Mouse (Mus musculus) neural tube, embryonic 14.5 days (tissue): ENCODE measurements around the gene Olfr56. TPM values are rescaled to one million over a fixed set of nuclear protein-coding genes. Genes with fewer than 3 reads are reported as not detected.

Source experiments
- ATAC-seq: fragments of 200-750 bp; cut with Nextera tagmentation; 2 replicates; pipeline ENCODE4 v1.8.0; 2017; ENCODE audit warnings: low read depth, mild to moderate bottlenecking, moderate TSS enrichment, moderate library complexity
- H3K27ac ChIP-seq: fragments of 300-500 bp; sonication (generic); 2 replicates; pipeline ENCODE4 v1.5.1; 2014; ENCODE audit warnings: low read depth, mild to moderate bottlenecking, control low read depth, low read length, moderate library complexity, mixed read lengths
- H3K27me3 ChIP-seq: fragments of 300-500 bp; sonication (generic); 2 replicates; pipeline ENCODE4 v1.6.1; 2014; ENCODE audit warnings: low read length; ENCODE audit not compliant: control insufficient read depth, insufficient read depth
- H3K36me3 ChIP-seq: fragments of 300-500 bp; sonication (generic); 2 replicates; pipeline ENCODE4 v1.6.1; 2014; ENCODE audit warnings: low read length, mixed read lengths; ENCODE audit not compliant: control insufficient read depth, insufficient read depth
- H3K4me1 ChIP-seq: fragments of 300-500 bp; sonication (generic); 2 replicates; pipeline ENCODE4 v1.6.1; 2014; ENCODE audit warnings: low read length; ENCODE audit not compliant: control insufficient read depth, insufficient read depth
- H3K4me2 ChIP-seq: fragments of 300-500 bp; sonication (generic); 2 replicates; pipeline ENCODE4 v1.6.1; 2014; ENCODE audit warnings: mild to moderate bottlenecking, low read depth, low read length, control low read depth
- H3K4me3 ChIP-seq: fragments of 300-500 bp; sonication (generic); 2 replicates; pipeline ENCODE4 v1.5.1; 2014; ENCODE audit warnings: low read depth, low read length, control low read depth, mixed read lengths
- H3K9ac ChIP-seq: fragments of 300-500 bp; sonication (generic); replicated peaks from 2 replicates; pipeline ENCODE4 v1.6.1; 2014; ENCODE audit warnings: low read depth, mild to moderate bottlenecking, control low read depth, low read length, mixed read lengths
- H3K9me3 ChIP-seq: fragments of 300-500 bp; sonication (generic); 2 replicates; pipeline ENCODE4 v1.6.1; 2016; ENCODE audit warnings: low read length; ENCODE audit not compliant: control insufficient read depth
- WGBS: fragments of 180-500 bp; shearing (Covaris S2); extraction: QIAGEN DNeasy Blood & Tissue Kit; methylation state at CpG from one replicate; pipeline ENCODE4 v1.1.7; 2014; 5-methylcytosine and 5-hydroxymethylcytosine counted together
- polyA plus RNA-seq: library from polyadenylated mRNA; unstranded; fragments of >200 nt; fragmentation: Nextera tagmentation; extraction: Ambion mirVana; gene quantifications from 2 replicates; pipeline ENCODE4 v1.2.1, GENCODE M21; 2014

The Olfr56 gene
- polyA plus RNA-seq, 1 experiment from 2014 or later = not detected

GRCm38 (mm10) chr11:49087830-49088616 lies 109.3 kb downstream of the Olfr56 start:
- no peak overlapping the region for H3K4me3 ChIP-seq
- 47% methylated on average over 22 of the region's 22 CpGs for WGBS
- H3K36me3 ChIP-seq = no peaks in the 10 kb centered on the region
- no peak overlapping the region for H3K4me2 ChIP-seq
- H3K27me3 ChIP-seq = no peaks in the 10 kb centered on the region
- H3K9ac ChIP-seq = no peak overlapping the region
- H3K27ac ChIP-seq = no peak overlapping the region
- no peaks in the 10 kb centered on the region for H3K9me3 ChIP-seq
- ATAC-seq = no peak
- no peaks in the 10 kb centered on the region for H3K4me1 ChIP-seq

GRCm38 (mm10) chr11:49088990-49089652 lies 110.4 kb downstream of the Olfr56 start:
- Histone ChIP-seq H3K27ac (no peak overlapping the region), H3K27me3 (no peaks in the 10 kb centered on the region), H3K36me3 (no peaks in the 10 kb centered on the region), H3K9ac (no peak overlapping the region), H3K9me3 (no peaks in the 10 kb centered on the region), H3K4me3 (no peak overlapping the region), H3K4me1 (no peaks in the 10 kb centered on the region), H3K4me2 (no peak overlapping the region)
- no peak for ATAC-seq
- 92% methylated on average over 5 of the region's 5 CpGs for WGBS

GRCm38 (mm10) chr11:49089735-49090507 lies 111.2 kb downstream of the Olfr56 start:
- no peaks in the 10 kb centered on the region for H3K4me1 ChIP-seq
- H3K9ac ChIP-seq = no peak overlapping the region
- ATAC-seq = no peak
- H3K4me2 ChIP-seq = no peak overlapping the region
- H3K36me3 ChIP-seq = no peaks in the 10 kb centered on the region
- H3K4me3 ChIP-seq = no peak overlapping the region
- H3K27ac ChIP-seq = no peak overlapping the region
- WGBS = 85% methylated on average over 3 of the region's 3 CpGs
- H3K27me3 ChIP-seq = no peaks in the 10 kb centered on the region
- H3K9me3 ChIP-seq = no peaks in the 10 kb centered on the region

- no peaks in the 10 kb centered on the region for H3K27me3 ChIP-seq
- H3K4me2 ChIP-seq = no peak overlapping the region
- no peak overlapping the region for H3K4me3 ChIP-seq
- no peaks in the 10 kb centered on the region for H3K4me1 ChIP-seq
- H3K27ac ChIP-seq = no peak overlapping the region
- 93% methylated on average over 5 of the region's 5 CpGs for WGBS
- no peaks in the 10 kb centered on the region for H3K9me3 ChIP-seq
- H3K36me3 ChIP-seq = no peaks in the 10 kb centered on the region
- ATAC-seq = no peak
- H3K9ac ChIP-seq = no peak overlapping the region
Observed at GRCm38 (mm10) chr11:49090551-49090950, 111.9 kb downstream of the Olfr56 start.

GRCm38 (mm10) chr11:49091171-49091570 lies 112.5 kb downstream of the Olfr56 start:
- ATAC-seq = no peak
- Histone ChIP-seq H3K4me3 (no peak overlapping the region), H3K9me3 (no peaks in the 10 kb centered on the region), H3K4me1 (no peaks in the 10 kb centered on the region), H3K4me2 (no peak overlapping the region), H3K27ac (no peak overlapping the region), H3K27me3 (no peaks in the 10 kb centered on the region), H3K9ac (no peak overlapping the region), H3K36me3 (no peaks in the 10 kb centered on the region)
- WGBS = 83% methylated on average over 4 of the region's 4 CpGs

- Histone ChIP-seq H3K36me3 (no peaks in the 10 kb centered on the region), H3K27ac (no peak overlapping the region), H3K9ac (no peak overlapping the region), H3K4me1 (no peaks in the 10 kb centered on the region), H3K4me3 (no peak overlapping the region), H3K9me3 (no peaks in the 10 kb centered on the region), H3K4me2 (no peak overlapping the region), H3K27me3 (no peaks in the 10 kb centered on the region)
- 88% methylated on average over 1 of the region's 1 CpGs for WGBS
- ATAC-seq = no peak
Observed at GRCm38 (mm10) chr11:49092053-49092586, 113.4 kb downstream of the Olfr56 start.

- Histone ChIP-seq H3K9ac (no peak overlapping the region), H3K27ac (no peak overlapping the region), H3K9me3 (no peaks in the 10 kb centered on the region), H3K4me2 (no peak overlapping the region), H3K36me3 (no peaks in the 10 kb centered on the region), H3K4me1 (no peaks in the 10 kb centered on the region), H3K27me3 (no peaks in the 10 kb centered on the region), H3K4me3 (no peak overlapping the region)
- WGBS = 93% methylated on average over 2 of the region's 2 CpGs
- no peak for ATAC-seq
Observed at GRCm38 (mm10) chr11:49092786-49093185, 114.1 kb downstream of the Olfr56 start.

- ATAC-seq = no peak
- WGBS = 87% methylated on average over 6 of the region's 6 CpGs
- no peak overlapping the region for H3K27ac ChIP-seq
- H3K36me3 ChIP-seq = no peaks in the 10 kb centered on the region
- H3K4me1 ChIP-seq = no peaks in the 10 kb centered on the region
- H3K9me3 ChIP-seq = no peaks in the 10 kb centered on the region
- no peaks in the 10 kb centered on the region for H3K27me3 ChIP-seq
- H3K4me3 ChIP-seq = no peak overlapping the region
- H3K9ac ChIP-seq = no peak overlapping the region
- H3K4me2 ChIP-seq = no peak overlapping the region
Observed at GRCm38 (mm10) chr11:49093861-49094660, 115.4 kb downstream of the Olfr56 start.
